Mouse (Mus musculus) stomach, postnatal 0 days (tissue): ENCODE measurements at regions not wholly inside any gene's neighbourhood (a gene's known extent, or its start where the extent isn't known, plus 50 kb on each side); places are given as distances from the start of the nearest gene placed in this dataset.

ENCODE experiments used
- CTCF ChIP-seq: IDR thresholded peaks from 2 replicates; pipeline ENCODE4 v1.5.1; 2016; ENCODE audit warnings: antibody characterized with exemption, low read depth, mild to moderate bottlenecking, moderate library complexity
- EP300 ChIP-seq: optimal IDR thresholded peaks from 2 replicates; pipeline ENCODE3; 2016; ENCODE audit warnings: antibody characterized with exemption

GRCm38 (mm10) chr12:10179147-10179814 lies 190.5 kb upstream of the Nt5c1b start:
- no peak for TF ChIP-seq EP300
- no peak for TF ChIP-seq CTCF
